Comparison of ENCODE assay signal across 9 mouse cellular contexts in the genomic region with DNA sequence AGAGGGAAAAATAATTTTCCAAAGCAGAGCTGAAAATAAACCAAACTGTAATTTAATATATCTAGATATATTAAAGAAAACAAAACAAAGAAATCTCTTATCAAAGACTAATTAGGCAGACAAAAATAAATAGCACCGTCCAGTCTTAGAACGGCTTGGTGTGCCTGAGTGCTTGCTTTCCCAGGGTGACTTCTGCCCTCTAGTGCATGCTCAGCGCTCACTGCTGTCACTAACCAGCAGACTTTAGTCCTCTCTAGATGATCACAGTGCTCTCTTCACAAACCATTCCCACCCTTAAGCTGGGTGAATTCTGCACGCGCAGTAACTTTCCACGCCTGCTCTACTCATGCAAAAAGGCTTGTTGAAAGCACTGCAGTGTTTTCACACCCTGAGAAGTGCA. TPM values are rescaled to one million over a fixed set of nuclear protein-coding genes. Genes with fewer than 3 reads are reported as not detected.
DNase-seq lines count a peak whose midpoint lies in the region.
"Had no signal": no experiment of that assay in that cellular context is flagged by ENCODE, and none has a peak within 500 bp of the region (broad histone marks: within the 10 kb centered on the region; RNA-seq: fewer than 3 reads in every experiment).

No protein-coding gene starts in this region.

- intact Hi-C loops in heart, postnatal 36 days (cut with DNase I) = loop anchor here (1.0 to 2.0 kb wide), 2 partner anchors 113 to 146 kb away; no protein-coding TSS in a partner anchor
- intact Hi-C loops in left cerebral cortex, postnatal 25 days (cut with DNase I) = loop anchor here (2.0 to 10.0 kb wide), 2 partner anchors 146 to 290 kb away; a partner anchor contains a TSS

- peak; percentile 50 for DNase-seq in heart, adult 8-10 months (ENCODE audit: low spot score)
- no peak for DNase-seq in heart, adult 9 months (ENCODE audit: low spot score in 2 of 2)
- DNase-seq in 3T3-L1 (ENCODE audit: low read depth, low spot score) (peak; percentile 11), MN1 (ENCODE audit: low spot score) (peak; percentile 52)
- DNase-seq in heart, postnatal 36 days = peak; percentile 39 to 47
- DNase-seq in skeletal muscle tissue, adult 2 months (ENCODE audit: low read depth, low spot score) = peak; percentile 21
- DNase-seq in left cerebral cortex, postnatal 25 days (ENCODE audit: low spot score in 2 of 2) = no peak
- DNase-seq in yolk sac, embryonic 10.5 days (ENCODE audit: low spot score) = no peak
- DNase-seq: liver, embryonic 13.5 days had no signal

RNA-seq across cellular contexts. Expression of a gene that starts 28.9 kb away (rescaled TPM):
- total RNA-seq in heart, adult 8-10 months (2022) = 10 to 100 TPM; 27.4 to 37.6 (median 32.7) TPM
- 10 to 100 TPM; 33.4 to 35.2 TPM for total RNA-seq in heart, postnatal 36 days (2021)
- 10 to 100 TPM; 78.0 to 81.5 TPM for total RNA-seq in left cerebral cortex, postnatal 25 days (2021)

RNA-seq across cellular contexts. Expression of a gene that starts 51.3 kb away (rescaled TPM):
- 1 to 10 TPM; 2.5 to 3.6 (median 2.6) TPM for total RNA-seq in heart, adult 8-10 months (2022)
- total RNA-seq in heart, postnatal 36 days (2021) = 1 to 10 TPM; 3.0 to 3.2 TPM
- total RNA-seq in left cerebral cortex, postnatal 25 days (2021) = 1 to 10 TPM; 3.6 to 4.3 TPM

Comparison
In these comparisons a context has a peak if more than half of its experiments do, and no peak if none do; other contexts are left out.
1. DNase-seq: peak in heart, adult 8-10 months (single experiment), 3T3-L1 (single experiment), MN1 (single experiment), heart, postnatal 36 days (2 of 2) and skeletal muscle tissue, adult 2 months (single experiment); none in heart, adult 9 months (0 of 2), left cerebral cortex, postnatal 25 days (0 of 2) and yolk sac, embryonic 10.5 days (single experiment).